Mouse (Mus musculus) olfactory bulb, adult 2 months (tissue): Measurements from ENCODE around the gene Slc35f3.

ENCODE experiments used
- CTCF ChIP-seq: fragments of 200-500 bp; IDR thresholded peaks from 2 replicates; pipeline ENCODE4 v1.5.1; 2012; ENCODE audit warnings: low read depth, mild to moderate bottlenecking, low read length, moderate library complexity; ENCODE audit not compliant: insufficient read depth
- POLR2A ChIP-seq: fragments of 200-500 bp; IDR thresholded peaks from 2 replicates; pipeline ENCODE4 v1.6.1; 2012; ENCODE audit warnings: mild to moderate bottlenecking, low read depth, low read length, moderate library complexity; ENCODE audit not compliant: insufficient read depth

DNA sequence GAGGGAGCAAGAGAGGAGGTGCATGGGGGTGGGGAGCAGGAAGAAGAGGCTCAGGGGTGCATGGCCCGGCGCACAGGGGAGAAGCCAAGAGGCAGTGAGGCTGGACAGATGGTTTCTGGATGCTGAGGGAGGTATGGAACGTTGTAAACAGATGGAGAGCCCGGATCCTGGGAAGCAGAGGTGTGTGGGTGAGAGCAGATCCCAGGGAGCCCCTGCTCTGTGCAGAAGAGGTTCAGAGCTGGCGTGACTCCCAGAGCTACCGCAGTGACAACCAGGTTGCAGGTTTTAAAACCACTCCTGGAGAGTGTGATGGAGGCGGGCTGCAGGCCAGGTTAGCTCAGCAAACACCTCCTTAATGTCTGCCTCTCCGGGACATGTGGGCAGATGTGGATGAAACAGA, 28.4 kb downstream of the Slc35f3 start:
- TF ChIP-seq POLR2A (no peak), CTCF (no peak)
